Mouse (Mus musculus) embryo, embryonic 10.5 days (tissue): ENCODE measurements at regions not wholly inside any gene's neighbourhood (a gene's known extent, or its start where the extent isn't known, plus 50 kb on each side); places are given as distances from the start of the nearest gene placed in this dataset.
A peak's percentile ranks its signal among the peaks of the same experiment; 100 is the strongest.

Experiments
- DNase-seq: peaks from one replicate; pipeline ENCODE4 v3.0.0-alpha.2; 2015; ENCODE audit warnings: low spot score

DNA sequence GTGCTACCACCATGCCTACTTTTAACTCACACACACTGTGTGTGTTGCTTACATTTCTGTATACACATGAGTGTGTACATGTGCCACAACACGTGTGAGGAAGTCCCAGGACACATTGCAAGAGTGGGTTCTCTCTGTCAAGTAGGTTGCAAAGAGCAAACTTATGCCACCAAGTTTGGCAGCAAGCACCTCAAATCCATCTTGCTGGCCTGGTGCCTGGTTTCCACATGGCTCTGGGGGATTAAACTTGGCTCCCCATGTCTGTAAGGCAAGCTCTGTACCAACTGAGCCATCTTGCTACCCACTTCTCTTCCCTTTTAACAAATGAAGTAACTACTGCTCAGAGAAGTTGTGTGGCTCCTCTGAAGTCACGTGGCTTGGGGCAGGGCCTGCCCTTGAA lies 145.3 kb upstream of the Sdk2 start:
- no peak for DNase-seq

DNA sequence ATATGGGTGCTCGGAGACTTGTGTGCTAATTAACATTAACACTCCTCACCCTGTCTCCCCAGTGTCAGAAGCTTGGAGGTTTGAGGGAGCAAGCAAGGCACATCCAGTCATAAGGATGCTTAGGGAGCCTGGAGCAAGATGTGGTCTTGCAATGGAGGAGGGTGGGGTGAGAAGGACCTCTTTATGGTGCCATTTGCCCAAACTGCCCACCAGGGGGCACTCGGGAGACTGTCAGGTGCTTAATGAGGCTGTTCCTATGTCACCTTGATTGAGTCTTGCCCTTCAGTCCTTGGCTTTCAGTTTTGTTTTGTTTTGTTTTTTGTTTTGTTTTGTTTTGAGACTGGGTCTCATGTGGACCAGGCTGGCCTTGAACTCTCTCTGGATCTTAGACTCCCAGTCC lies 138.3 kb upstream of the Sdk2 start:
- peak; percentile 72 for DNase-seq

GRCm38 (mm10) chr11:114203416-114203815 lies 136.6 kb upstream of the Sdk2 start:
- no peak for DNase-seq

DNA sequence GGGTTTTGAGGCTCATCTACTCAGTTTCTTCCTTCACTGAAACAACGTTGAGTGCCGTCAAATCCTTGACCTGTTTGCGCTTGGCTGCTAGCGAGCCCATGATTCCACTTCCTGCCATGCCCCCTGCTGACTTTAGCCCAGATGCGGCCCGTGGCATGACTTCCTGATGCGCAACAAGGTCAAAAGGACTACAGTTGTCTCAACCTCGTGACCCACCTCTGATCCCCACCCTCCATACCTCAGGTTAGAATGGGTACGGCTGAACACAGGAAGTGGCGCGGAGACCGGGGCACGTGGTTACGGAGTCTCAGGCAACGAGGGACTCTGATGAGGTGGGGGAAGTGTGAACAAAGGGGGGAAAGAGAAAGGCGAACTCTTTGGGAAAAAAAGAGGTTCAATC lies 135.6 kb upstream of the Sdk2 start:
- no peak for DNase-seq

GRCm38 (mm10) chr11:114199081-114199586 lies 132.3 kb upstream of the Sdk2 start:
- DNase-seq = no peak

- DNase-seq = peak; percentile 70
Measured at GRCm38 (mm10) chr11:114198317-114199032, 131.6 kb upstream of the Sdk2 start.

DNA sequence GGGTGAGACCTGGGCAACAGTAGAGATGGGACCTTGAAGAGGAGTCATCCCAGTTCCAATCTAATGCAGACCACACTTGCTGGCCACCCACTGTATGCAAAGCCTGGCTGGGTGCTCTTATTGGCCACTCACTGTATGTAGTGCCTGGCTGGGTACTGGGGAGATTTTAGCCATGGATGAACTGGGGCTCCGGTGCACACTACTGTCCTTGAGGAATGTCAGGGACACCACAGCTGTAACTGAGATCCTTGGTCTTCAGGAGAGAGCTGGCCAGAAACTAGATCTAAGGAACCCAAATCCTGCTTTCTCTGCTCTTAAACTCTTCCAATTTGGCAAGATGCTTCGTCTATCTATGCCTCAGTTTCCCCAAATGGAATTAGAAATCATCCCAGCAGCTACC lies 128.4 kb upstream of the Sdk2 start:
- no peak for DNase-seq

DNA sequence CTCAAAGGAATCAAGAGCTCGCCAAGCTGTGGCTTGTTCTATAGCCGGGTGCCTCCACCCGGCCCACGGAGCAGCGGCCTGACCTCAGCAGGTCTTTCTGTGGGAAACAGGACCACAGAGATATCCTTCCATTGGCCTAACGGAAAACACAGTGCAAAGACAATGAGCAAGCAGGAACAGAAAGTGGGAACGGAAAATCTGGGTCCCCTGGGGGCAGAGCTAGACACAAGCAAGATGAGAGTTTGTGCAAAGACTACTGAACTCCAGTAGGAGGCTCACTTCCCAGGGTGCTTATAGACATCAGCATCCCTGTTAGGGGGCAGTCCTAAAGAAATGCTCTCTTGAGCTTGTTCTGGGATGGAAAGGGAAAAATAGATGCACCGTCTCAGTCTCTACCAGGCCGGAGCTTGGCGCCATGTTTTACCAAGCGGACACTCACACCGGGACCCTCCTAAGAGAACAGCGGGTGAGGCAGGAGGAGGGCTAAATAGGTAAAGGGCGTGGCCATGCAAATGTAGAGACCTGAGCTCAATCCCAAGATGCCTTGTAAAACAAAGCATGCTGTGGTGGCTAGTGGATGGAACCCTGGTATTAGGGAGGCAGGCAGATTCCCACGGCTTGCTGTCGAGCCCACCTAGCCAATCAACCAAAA lies 127.3 kb upstream of the Sdk2 start:
- DNase-seq = peak; percentile 51

DNA sequence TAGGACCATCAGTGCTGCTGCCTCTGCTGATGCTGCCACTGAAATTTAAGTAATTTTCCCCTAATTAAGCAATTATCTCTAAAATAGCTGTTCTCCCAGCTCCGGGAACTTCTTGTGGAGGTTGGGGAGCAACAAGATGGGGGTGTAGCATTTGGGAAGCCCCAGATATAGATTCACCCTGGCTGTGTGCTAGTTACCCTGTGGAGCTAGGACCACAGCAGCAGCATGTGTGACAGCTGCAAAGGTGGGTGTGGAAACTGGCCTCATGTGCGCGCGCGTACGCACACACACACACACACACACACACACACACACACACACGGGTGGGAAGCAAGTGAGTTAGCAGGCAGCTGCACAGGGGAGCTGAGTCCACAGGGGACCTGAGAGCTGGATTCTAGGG lies 126.2 kb upstream of the Sdk2 start:
- no peak for DNase-seq

- DNase-seq = no peak
Measured at GRCm38 (mm10) chr11:114191661-114192060, 124.8 kb upstream of the Sdk2 start.

GRCm38 (mm10) chr11:114184970-114185882 lies 118.4 kb upstream of the Sdk2 start:
- DNase-seq = peak; percentile 71

DNA sequence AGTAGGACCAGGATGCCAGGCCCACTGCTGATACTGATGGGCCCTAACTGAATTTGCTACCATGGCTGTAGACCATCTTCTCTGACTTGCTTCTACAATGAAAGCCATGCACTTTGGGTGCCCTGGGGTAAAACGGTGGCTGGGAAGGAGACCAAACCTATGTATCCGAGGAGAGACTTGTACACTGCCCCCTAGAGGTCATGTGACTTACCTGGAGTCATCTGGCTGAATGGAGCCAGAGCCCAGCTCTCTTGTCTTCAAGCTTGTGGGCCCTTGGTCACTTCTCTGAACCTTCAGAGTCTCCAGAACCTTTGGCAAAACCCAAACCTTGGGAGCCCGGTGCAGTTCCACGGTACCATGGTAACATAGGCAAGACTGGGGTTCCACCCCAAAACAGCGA lies 117.6 kb upstream of the Sdk2 start:
- DNase-seq = peak; percentile 41

- DNase-seq = no peak
Measured at GRCm38 (mm10) chr11:114183231-114183630, 116.4 kb upstream of the Sdk2 start.

- no peak for DNase-seq
Measured at GRCm38 (mm10) chr11:114178746-114179472, 112.1 kb upstream of the Sdk2 start.

GRCm38 (mm10) chr11:114177789-114178188 lies 110.9 kb upstream of the Sdk2 start:
- DNase-seq = no peak

DNA sequence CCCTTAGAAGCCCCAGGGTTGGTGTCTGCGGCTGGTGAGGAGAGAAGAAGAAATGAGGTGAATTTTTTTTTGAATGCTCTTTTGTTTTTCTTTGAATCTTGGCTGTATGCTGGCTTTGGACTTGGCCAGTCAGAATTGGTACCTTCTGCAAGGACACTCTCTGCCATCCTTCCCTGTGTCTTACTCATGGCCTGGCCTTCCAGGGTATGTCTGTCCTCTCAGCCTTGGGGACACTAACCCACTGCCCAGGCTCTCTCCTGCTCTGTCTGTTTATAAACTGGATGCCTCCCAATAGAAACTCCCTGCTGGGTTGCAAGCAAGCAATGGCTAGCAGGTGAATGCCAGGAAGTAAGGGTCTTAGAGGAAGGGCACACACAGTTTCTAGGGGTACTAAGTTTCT lies 110.4 kb upstream of the Sdk2 start:
- DNase-seq = no peak

- DNase-seq = no peak
Measured at GRCm38 (mm10) chr11:114176671-114177212, 109.9 kb upstream of the Sdk2 start.

- no peak for DNase-seq
Measured at GRCm38 (mm10) chr11:114175437-114176131, 108.7 kb upstream of the Sdk2 start.

- DNase-seq = no peak
Measured at GRCm38 (mm10) chr11:114174871-114175270, 108.0 kb upstream of the Sdk2 start.

GRCm38 (mm10) chr11:114168231-114168661 lies 101.4 kb upstream of the Sdk2 start:
- no peak for DNase-seq
